Mouse (Mus musculus) intestine, postnatal 0 days (tissue): Measurements from ENCODE around the gene Ceacam20. TPM values are rescaled to one million over a fixed set of nuclear protein-coding genes. Genes with fewer than 3 reads are reported as not detected.

ENCODE experiments used
- ATAC-seq: fragments of 200-750 bp; cut with Nextera tagmentation; 2 replicates; pipeline ENCODE4 v1.8.0; 2017; ENCODE audit warnings: mild to moderate bottlenecking, moderate TSS enrichment, moderate library complexity
- H3K27ac ChIP-seq: fragments of 300-500 bp; sonication (generic); 2 replicates; pipeline ENCODE4 v1.5.1; 2014; ENCODE audit warnings: mild to moderate bottlenecking, low read depth, low read length, moderate library complexity
- H3K27me3 ChIP-seq: fragments of 300-500 bp; sonication (generic); replicated peaks from 2 replicates; pipeline ENCODE4 v1.6.1; 2014; ENCODE audit warnings: low read length, mixed read lengths; ENCODE audit not compliant: control insufficient read depth, insufficient read depth
- H3K36me3 ChIP-seq: fragments of 300-500 bp; sonication (generic); 2 replicates; pipeline ENCODE4 v1.6.1; 2014; ENCODE audit warnings: mild to moderate bottlenecking, moderate library complexity; ENCODE audit not compliant: control insufficient read depth, insufficient read depth
- H3K4me1 ChIP-seq: fragments of 300-500 bp; sonication (generic); replicated peaks from 2 replicates; pipeline ENCODE4 v1.6.1; 2014; ENCODE audit warnings: antibody characterized with exemption, low read length, mixed read lengths; ENCODE audit not compliant: control insufficient read depth, insufficient read depth
- H3K4me2 ChIP-seq: fragments of 300-500 bp; sonication (generic); replicated peaks from 2 replicates; pipeline ENCODE4 v1.6.1; 2014; ENCODE audit warnings: low read depth, mild to moderate bottlenecking, moderate library complexity
- H3K4me3 ChIP-seq: fragments of 300-500 bp; sonication (generic); 2 replicates; pipeline ENCODE4 v1.5.1; 2014; ENCODE audit warnings: low read depth, low read length
- H3K9ac ChIP-seq: fragments of 300-500 bp; sonication (generic); 2 replicates; pipeline ENCODE4 v1.6.1; 2014; ENCODE audit warnings: mild to moderate bottlenecking, low read depth, low read length
- H3K9me3 ChIP-seq: fragments of 300-500 bp; sonication (generic); 2 replicates; pipeline ENCODE4 v1.6.1; 2016; ENCODE audit warnings: mixed run types; ENCODE audit not compliant: control insufficient read depth
- CTCF ChIP-seq: sonication (generic); IDR thresholded peaks from 2 replicates; pipeline ENCODE4 v1.5.1; 2016; ENCODE audit warnings: low read depth, mild to moderate bottlenecking, control low read depth, antibody characterized with exemption, moderate library complexity
- WGBS: fragments of 180-500 bp; shearing (Covaris S2); extraction: QIAGEN DNeasy Blood & Tissue Kit; methylation state at CpG from one replicate; pipeline ENCODE4 v1.1.7; 2014; 5-methylcytosine and 5-hydroxymethylcytosine counted together
- polyA plus RNA-seq: library from polyadenylated mRNA; unstranded; fragments of >200 nt; fragmentation: Nextera tagmentation; extraction: Ambion mirVana; gene quantifications from 2 replicates; pipeline ENCODE4 v1.2.1, GENCODE M21; 2015

The Ceacam20 gene
- 36.1 and 39.7 TPM in 2 replicates for polyA plus RNA-seq

GRCm38 (mm10) chr7:19964985-19965579, at the start of gene Ceacam20:
Ceacam20 (plus strand) TSS chr7:19965412.
- peak within 1 kb of the TSS; percentile 26 for H3K4me3 ChIP-seq

GRCm38 (mm10) chr7:19920166-19920505, 45.1 kb upstream of the Ceacam20 start:
- peaks cover 4% of the 10 kb centered on the region; the same call in 1 of the 2 replicates for H3K4me1 ChIP-seq
- H3K27ac ChIP-seq, result peak overlapping the region; percentile 93
- no peaks in the 10 kb centered on the region for H3K9me3 ChIP-seq
- no peak for ATAC-seq
- no peak for TF ChIP-seq CTCF
- 27% methylated on average over 4 of the region's 4 CpGs for WGBS
- peak overlapping the region; percentile 90 for H3K9ac ChIP-seq
- H3K4me2 ChIP-seq, result peak overlapping the region; percentile 90
- peaks cover 34% of the 10 kb centered on the region for H3K36me3 ChIP-seq
- H3K27me3 ChIP-seq, result no peaks in the 10 kb centered on the region
- H3K4me3 ChIP-seq, result peak overlapping the region; percentile 79

More at GRCm38 (mm10) chr7:19964985-19965579, at the start of gene Ceacam20:
- H3K9ac ChIP-seq, result no peak within 1 kb of the TSS
- ATAC-seq, result peak; percentile 85
- peak within 1 kb of the TSS; percentile 55 for H3K4me2 ChIP-seq
- 57% methylated on average over 7 of the region's 7 CpGs for WGBS
- peak; percentile 15; the same call in 1 of the 2 replicates for TF ChIP-seq CTCF
- peaks cover 10% of the 10 kb centered on the region; the same call in 1 of the 2 replicates for H3K36me3 ChIP-seq
- no peaks in the 10 kb centered on the region for H3K27me3 ChIP-seq
- H3K9me3 ChIP-seq, result no peaks in the 10 kb centered on the region
- 0 out of 2 replicates have a peak, but pooled peaks cover 6% of the 10 kb centered on the region for H3K4me1 ChIP-seq
- peak within 1 kb of the TSS; percentile 62; the same call in 1 of the 2 replicates for H3K27ac ChIP-seq

GRCm38 (mm10) chr7:19920506-19921261, 44.5 kb upstream of the Ceacam20 start, which contains the start of gene Pvr:
Pvr (minus strand) TSS chr7:19921160.
- WGBS, result under 1% methylated on average over 58 of the region's 60 CpGs
- no peaks in the 10 kb centered on the region for H3K27me3 ChIP-seq
- H3K27ac ChIP-seq, result peak within 1 kb of the TSS; percentile 93
- peaks cover 28% of the 10 kb centered on the region for H3K36me3 ChIP-seq
- ATAC-seq, result peak; percentile 92
- no peaks in the 10 kb centered on the region for H3K9me3 ChIP-seq
- peak within 1 kb of the TSS; percentile 79 for H3K4me3 ChIP-seq
- peak within 1 kb of the TSS; percentile 90 for H3K9ac ChIP-seq
- TF ChIP-seq CTCF, result peak; percentile 58
- peaks cover 4% of the 10 kb centered on the region; the same call in 1 of the 2 replicates for H3K4me1 ChIP-seq
- peak within 1 kb of the TSS; percentile 90 for H3K4me2 ChIP-seq

DNA sequence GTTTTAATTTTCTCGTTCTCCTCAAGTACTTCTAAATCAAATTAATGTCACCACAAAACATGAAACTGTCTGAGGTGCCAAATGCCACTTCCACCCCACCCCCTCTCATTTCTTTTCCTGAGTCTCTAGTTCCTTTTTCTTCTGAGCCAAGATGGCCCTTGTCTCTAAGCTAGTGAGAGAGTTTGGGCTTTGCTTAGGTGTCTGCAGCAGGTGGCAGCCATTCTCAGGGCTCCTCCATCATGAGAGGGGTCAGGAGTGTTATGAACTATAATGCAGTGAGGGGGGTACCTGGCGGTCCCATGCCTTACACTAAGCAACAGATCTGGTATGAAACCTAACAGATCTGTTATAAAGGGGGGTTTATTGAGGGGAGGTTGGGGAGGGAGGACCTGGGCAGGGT, 41.9 kb upstream of the Ceacam20 start:
- peaks cover 4% of the 10 kb centered on the region; the same call in 1 of the 2 replicates for H3K4me1 ChIP-seq
- TF ChIP-seq CTCF, result no peak
- peaks cover 3% of the 10 kb centered on the region; the same call in 1 of the 2 replicates for H3K36me3 ChIP-seq
- no peak overlapping the region for H3K27ac ChIP-seq
- no peaks in the 10 kb centered on the region for H3K9me3 ChIP-seq
- H3K4me2 ChIP-seq, result no peak overlapping the region
- WGBS, result 56% methylated on average over 2 of the region's 2 CpGs
- no peak overlapping the region for H3K4me3 ChIP-seq
- no peak overlapping the region for H3K9ac ChIP-seq
- ATAC-seq, result no peak
- no peaks in the 10 kb centered on the region for H3K27me3 ChIP-seq

GRCm38 (mm10) chr7:19923797-19924196, 41.4 kb upstream of the Ceacam20 start:
- H3K9ac ChIP-seq, result no peak overlapping the region
- no peak for ATAC-seq
- peaks cover 4% of the 10 kb centered on the region; the same call in 1 of the 2 replicates for H3K4me1 ChIP-seq
- no peak for TF ChIP-seq CTCF
- no peak overlapping the region for H3K4me3 ChIP-seq
- no peak overlapping the region for H3K27ac ChIP-seq
- no peak overlapping the region for H3K4me2 ChIP-seq
- no peaks in the 10 kb centered on the region for H3K27me3 ChIP-seq
- WGBS, result 14% methylated on average over 11 of the region's 15 CpGs
- H3K9me3 ChIP-seq, result no peaks in the 10 kb centered on the region
- H3K36me3 ChIP-seq, result no peaks in the 10 kb centered on the region

DNA sequence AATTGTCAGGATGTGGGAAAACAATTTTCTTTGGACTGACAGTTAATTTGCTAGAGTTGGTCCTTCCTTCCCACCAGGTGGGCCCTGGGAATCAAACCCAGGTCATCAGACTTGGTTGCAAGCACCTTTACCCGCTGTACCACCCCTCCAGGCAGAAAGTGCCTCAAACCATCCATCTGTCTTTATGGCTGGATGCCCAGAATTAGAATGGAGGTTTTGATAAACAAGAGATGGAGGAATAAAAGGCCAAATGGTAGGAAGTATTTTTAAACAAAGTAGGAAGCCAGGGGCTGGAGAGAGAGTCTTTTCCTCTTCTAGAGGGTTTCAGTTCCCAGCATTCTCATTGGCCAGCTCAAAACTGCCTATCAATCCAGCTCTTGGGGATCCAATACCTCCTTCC, 39.8 kb upstream of the Ceacam20 start:
- no peak for TF ChIP-seq CTCF
- Histone ChIP-seq H3K36me3 (no peaks in the 10 kb centered on the region), H3K27ac (no peak overlapping the region), H3K9me3 (no peaks in the 10 kb centered on the region), H3K4me1 (no peaks in the 10 kb centered on the region), H3K4me3 (no peak overlapping the region), H3K27me3 (no peaks in the 10 kb centered on the region), H3K4me2 (no peak overlapping the region), H3K9ac (no peak overlapping the region)
- 61% methylated on average over 1 of the region's 1 CpGs for WGBS
- no peak for ATAC-seq
